Mouse (Mus musculus) thymus, postnatal 0 days (tissue): ENCODE results near the gene Diras2. TPM values are rescaled to one million over a fixed set of nuclear protein-coding genes. Genes with fewer than 3 reads are reported as not detected.
A peak's percentile ranks its signal among the peaks of the same experiment; 100 is the strongest.

Experiments used
- DNase-seq: peaks from one replicate; pipeline ENCODE4 v3.0.0-alpha.2; 2015; ENCODE audit warnings: low spot score
- polyA plus RNA-seq: library from polyadenylated mRNA; unstranded; fragments of >200 nt; fragmentation: Nextera tagmentation; extraction: Ambion mirVana; gene quantifications from 2 replicates; pipeline ENCODE4 v1.2.1, GENCODE M21; 2015

Diras2 gene
- polyA plus RNA-seq, 1 experiment from 2014 or later: 3.4 TPM

DNA sequence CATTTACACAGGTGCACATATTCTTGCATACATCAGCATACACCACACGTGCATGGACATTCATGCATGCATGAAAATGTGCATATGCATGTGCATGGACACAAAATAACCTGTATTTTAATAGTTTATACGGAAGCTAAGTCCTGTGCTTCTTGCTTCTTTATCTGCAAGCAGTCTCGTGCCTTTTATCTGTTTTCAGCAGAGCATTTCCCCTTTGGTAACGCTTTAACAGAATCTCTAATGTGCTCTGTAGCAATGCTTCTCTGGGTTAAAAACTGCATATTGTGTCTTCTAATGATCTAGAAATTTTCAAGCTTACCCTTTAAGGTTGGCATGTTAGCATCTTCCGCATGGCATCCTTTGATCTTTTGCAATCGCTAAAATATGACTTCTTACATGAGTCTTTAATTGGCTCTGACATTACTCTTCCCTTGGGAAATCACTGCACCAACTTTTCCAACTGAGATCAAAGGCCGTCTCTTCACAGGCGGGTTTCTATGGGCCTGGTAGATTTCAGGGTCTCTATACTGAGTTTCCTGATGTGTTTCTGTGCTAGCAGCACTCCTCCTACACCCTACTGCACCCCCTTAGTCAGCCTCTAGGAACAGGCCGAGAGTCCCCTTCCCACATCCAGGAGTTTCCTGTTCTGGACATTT lies 21.9 kb upstream of the Diras2 start:
- DNase-seq: no peak

GRCm38 (mm10) chr13:52551275-52551674 lies 20.2 kb upstream of the Diras2 start:
- peak; percentile 60 for DNase-seq

- DNase-seq: no peak
These were observed 19.7 kb upstream of the Diras2 start for GRCm38 (mm10) chr13:52550690-52551193.

DNA sequence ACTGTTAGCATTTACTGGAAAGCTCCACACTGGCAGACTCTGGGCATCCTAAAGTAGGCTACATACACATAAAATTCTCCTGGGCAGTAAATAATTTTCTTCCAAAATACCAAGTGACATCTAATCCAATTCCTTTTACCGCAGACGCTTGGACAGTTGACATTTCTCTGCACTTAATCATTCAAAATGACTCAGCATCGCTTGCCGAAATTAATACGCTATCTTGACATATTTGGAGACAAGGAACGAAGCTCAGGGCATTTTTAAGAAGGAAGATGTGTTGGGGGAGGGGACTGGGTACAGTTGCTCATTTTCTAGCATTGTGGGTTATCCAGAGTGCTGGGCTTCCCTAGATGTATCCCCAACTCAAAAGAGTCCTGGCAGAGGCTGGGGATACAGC lies 15.2 kb upstream of the Diras2 start:
- DNase-seq: no peak

GRCm38 (mm10) chr13:52542636-52543035 lies 11.6 kb upstream of the Diras2 start:
- no peak for DNase-seq

DNA sequence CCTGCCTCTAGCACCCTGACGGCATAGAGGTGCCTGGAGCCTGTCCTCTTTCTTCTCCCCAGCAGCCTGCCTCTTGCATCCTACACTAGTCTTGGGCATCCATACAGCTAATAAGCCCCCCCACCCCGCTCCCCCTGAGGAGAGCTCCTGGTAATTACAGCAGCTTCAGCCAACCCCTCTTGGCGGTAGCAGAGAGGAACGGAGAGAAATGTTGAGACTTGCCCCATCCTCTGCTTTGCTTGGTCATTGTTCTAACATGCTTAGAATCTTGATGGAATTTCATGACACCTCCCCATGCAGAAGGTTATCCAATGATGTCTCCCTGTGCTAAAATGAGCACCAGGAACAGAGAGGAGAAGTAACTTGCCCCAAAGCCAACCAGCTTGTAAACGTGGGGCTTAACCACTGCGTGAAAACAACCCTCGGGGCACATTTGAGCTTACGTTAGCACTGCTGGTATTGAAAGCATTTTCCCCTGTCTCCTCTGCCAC lies 11.0 kb upstream of the Diras2 start:
- DNase-seq: no peak

GRCm38 (mm10) chr13:52541385-52542035 lies 10.4 kb upstream of the Diras2 start:
- DNase-seq: peak; percentile 35

GRCm38 (mm10) chr13:52539461-52539860 lies 8.4 kb upstream of the Diras2 start:
- DNase-seq: no peak

DNA sequence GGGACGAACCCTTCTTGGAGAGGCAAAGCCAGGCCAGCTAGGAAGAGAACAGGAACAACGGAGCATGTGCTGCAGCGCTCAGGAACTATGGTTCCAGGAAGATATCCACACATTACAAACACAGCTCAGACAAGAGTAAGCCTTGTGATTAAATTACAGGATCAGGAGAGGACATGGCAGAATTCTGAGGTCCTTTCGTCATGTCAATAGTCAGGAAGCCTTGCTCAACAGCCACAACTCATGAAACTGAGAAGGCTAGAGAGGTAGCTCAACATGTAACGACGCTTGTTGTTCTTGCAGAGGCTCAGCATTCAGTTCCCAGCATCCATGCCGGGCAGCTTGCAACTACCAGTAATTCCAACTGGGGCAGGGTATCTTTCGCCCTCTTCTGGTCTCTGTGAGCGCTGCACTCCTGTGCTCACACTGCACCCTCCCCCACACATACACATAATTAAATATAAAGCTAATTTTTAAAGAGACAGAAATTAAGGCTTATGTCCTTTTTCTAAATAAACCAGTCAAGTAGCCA lies 7.6 kb upstream of the Diras2 start:
- peak; percentile 54 for DNase-seq

GRCm38 (mm10) chr13:52537754-52538587 lies 6.9 kb upstream of the Diras2 start:
- peak; percentile 80 for DNase-seq

- peak; percentile 80 for DNase-seq
These were observed 4.5 kb upstream of the Diras2 start for GRCm38 (mm10) chr13:52535542-52535941.

GRCm38 (mm10) chr13:52533644-52534043 lies 2.6 kb upstream of the Diras2 start:
- DNase-seq: no peak

DNA sequence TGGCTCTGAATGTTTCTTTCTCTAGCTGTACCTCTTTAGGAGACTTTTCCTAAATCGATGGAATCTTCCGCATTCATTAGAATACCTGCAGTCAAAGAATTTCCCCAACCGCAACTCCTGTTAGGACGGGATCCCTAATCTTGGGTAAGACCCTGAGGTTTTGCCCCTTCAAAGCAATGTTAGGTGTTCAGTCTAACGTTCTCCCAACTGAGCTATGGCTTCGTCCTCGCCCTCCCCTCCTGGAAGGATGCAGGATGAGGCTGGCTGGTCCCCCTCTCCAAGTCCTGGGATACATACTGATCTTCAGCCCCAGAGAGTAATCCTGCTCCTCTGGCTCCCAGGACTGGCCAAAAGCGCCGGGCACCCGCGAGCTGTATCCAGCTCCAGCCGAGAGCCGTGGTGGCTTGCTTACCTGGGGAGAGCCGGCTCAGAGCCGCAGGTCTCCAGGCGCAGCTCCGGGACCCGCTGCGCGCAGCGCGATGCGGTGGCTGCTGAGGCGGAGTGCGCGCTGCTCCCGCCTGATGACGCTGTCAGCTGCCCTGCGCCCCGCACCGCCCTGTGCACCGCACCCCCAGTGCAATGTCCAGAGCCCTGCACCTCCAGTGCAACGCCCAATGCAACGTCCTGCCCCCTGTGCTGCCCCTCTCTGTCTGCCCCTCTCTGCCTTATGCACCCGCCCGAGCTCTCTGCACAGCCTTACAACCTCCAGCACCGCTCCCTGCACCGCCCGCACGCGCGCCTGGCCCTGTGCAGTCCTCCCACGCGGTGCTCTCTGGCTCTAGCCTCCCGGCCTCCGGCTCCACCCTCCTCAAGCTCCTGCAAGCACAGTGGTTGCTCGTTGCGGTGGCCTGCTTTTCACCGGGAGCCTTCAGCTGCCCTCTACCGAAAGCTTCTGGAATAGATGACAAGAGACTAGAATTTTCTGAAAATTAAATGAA lies 802 bp downstream of the Diras2 start:
- DNase-seq: peak; percentile 81

DNA sequence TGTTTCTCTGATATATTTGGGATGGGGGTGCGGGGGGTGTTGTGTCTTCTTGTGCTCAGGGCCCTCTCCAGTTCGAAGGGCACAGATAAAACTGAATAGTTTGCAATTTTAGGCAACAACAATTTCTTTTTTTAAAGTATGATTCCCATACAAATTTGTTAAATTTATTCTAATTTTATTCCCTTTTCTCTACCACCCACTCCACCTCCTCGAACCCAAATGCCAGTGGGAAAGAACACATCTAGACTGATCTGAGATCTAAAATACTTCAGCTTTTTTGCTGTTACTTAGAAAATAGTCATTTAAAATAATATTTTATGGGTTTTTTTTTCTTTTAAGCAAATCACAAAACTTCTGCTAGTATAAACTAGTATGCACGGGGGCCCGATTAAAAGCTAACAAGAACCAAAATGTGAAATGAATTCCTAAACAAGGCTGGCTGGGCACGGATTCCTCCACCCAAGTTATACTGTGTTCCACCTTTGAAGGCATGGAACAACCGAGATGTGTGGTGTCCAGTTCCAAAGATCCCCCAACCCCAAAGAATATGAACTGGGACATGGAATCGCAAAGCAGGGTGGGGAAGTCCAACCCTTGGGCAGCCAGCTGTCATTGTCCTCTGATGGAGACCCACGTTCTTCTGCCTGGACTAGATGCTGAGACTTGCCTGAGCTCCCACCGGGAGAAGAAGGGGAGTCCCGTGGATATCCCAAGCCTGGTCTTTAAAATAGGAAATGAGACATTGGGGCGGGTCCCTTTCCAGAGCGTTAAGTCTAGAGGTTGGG lies 1.7 kb downstream of the Diras2 start:
- no peak for DNase-seq

DNA sequence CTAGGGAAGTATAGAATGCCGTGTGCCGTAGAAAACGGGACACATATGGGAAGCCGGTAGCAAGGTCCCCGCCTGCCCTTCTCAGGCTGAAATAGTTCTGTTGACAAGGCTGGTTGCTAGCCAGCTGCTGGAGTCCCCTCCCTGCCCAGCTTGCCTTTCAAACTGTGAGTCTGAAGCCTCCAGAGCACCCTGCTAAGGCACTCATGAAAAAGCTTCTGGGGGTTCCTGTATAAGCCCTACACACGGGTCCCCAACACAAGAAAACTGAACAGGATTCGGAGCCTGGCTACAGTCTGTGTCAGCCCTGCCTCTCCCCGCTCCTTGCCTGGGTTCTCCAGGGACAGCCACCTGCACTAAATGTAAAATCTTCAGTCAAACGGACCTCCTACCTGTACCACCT lies 2.3 kb downstream of the Diras2 start:
- no peak for DNase-seq

DNA sequence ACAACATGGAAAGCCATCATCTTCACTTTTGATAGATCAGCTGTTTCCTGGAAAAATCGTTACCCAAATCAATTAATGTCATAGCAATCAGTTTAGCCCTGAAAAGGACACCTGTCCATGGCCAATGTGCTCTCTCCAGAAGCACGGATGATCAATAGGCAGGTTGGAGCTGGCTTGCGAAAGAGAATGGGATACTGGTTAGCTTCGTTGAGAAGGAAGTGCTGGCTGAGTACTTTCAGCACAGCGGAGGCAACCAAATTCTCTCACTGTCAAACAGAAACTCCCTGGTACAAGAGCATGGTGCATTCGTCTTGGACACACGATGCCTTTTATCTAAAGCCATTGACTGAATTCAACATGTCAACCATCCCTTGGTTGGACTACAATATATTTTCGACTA lies 2.8 kb downstream of the Diras2 start:
- DNase-seq: no peak

- DNase-seq: no peak
These were observed 4.6 kb downstream of the Diras2 start for GRCm38 (mm10) chr13:52526249-52527035.

DNA sequence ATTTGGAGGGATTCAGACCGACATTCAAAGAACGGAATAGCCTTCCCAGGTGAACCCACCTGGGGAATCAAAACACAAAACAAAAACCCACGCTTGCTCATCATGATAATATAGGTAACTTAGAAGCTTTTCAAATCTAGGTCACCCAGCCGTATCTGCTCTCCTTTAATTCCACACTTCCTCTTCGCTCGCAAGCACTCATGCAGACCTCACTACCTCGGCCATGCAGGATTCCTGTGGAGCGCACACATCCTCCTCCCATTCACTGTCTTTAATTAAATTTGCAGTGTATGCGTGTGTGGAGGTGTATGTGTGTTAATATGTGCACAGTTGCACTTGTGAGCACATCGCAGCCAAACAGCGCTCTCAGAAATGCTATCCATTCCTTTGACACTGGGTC lies 6.8 kb downstream of the Diras2 start:
- no peak for DNase-seq

GRCm38 (mm10) chr13:52521176-52521575 lies 9.9 kb downstream of the Diras2 start:
- no peak for DNase-seq
